Mouse (Mus musculus) heart, embryonic 16.5 days (tissue): Measurements from ENCODE around the gene Nt5c3. TPM values are rescaled to one million over a fixed set of nuclear protein-coding genes. Genes with fewer than 3 reads are reported as not detected.

Experiments
- ATAC-seq: fragments of 200-750 bp; cut with Nextera tagmentation; replicated peaks from 2 replicates; pipeline ENCODE4 v1.8.0; 2017; ENCODE audit warnings: moderate number of reproducible peaks; ENCODE audit not compliant: insufficient read depth, low FRiP score; ENCODE audit errors: extremely low read depth
- H3K27ac ChIP-seq: fragments of 300-500 bp; sonication (generic); 2 replicates; pipeline ENCODE4 v1.5.1; 2014; ENCODE audit warnings: mild to moderate bottlenecking, low read length, control low read depth, moderate library complexity
- H3K27me3 ChIP-seq: fragments of 300-500 bp; sonication (generic); 2 replicates; pipeline ENCODE4 v1.6.1; 2014; ENCODE audit warnings: low read length, mixed read lengths; ENCODE audit not compliant: control insufficient read depth, insufficient read depth
- H3K36me3 ChIP-seq: fragments of 300-500 bp; sonication (generic); 2 replicates; pipeline ENCODE4 v1.6.1; 2014; ENCODE audit not compliant: control insufficient read depth, insufficient read depth
- H3K4me1 ChIP-seq: fragments of 300-500 bp; sonication (generic); 2 replicates; pipeline ENCODE4 v1.6.1; 2014; ENCODE audit warnings: low read length, mixed read lengths; ENCODE audit not compliant: control insufficient read depth, insufficient read depth
- H3K4me2 ChIP-seq: fragments of 300-500 bp; sonication (generic); 2 replicates; pipeline ENCODE4 v1.6.1; 2014; ENCODE audit warnings: low read depth, mild to moderate bottlenecking, control low read depth, low read length
- H3K4me3 ChIP-seq: fragments of 300-500 bp; sonication (generic); 2 replicates; pipeline ENCODE4 v1.5.1; 2014; ENCODE audit warnings: mild to moderate bottlenecking, control low read depth, low read length
- H3K9ac ChIP-seq: fragments of 300-500 bp; sonication (generic); 2 replicates; pipeline ENCODE4 v1.6.1; 2014; ENCODE audit warnings: low read length, control low read depth
- H3K9me3 ChIP-seq: fragments of 300-500 bp; sonication (generic); replicated peaks from 2 replicates; pipeline ENCODE4 v1.6.1; 2016; ENCODE audit warnings: low read length; ENCODE audit not compliant: control insufficient read depth
- WGBS: fragments of 180-500 bp; shearing (Covaris S2); extraction: QIAGEN DNeasy Blood & Tissue Kit; methylation state at CpG from one replicate; pipeline ENCODE4 v1.1.7; 2014; 5-methylcytosine and 5-hydroxymethylcytosine counted together
- polyA plus RNA-seq: library from polyadenylated mRNA; unstranded; fragments of >200 nt; fragmentation: Nextera tagmentation; extraction: Ambion mirVana; gene quantifications from 2 replicates; pipeline ENCODE4 v1.2.1, GENCODE M21; 2015

Nt5c3 gene
- polyA plus RNA-seq: 70.6 and 77.0 TPM in 2 replicates

- Histone ChIP-seq H3K36me3 (no peaks in the 10 kb centered on the region), H3K4me1 (peaks cover 20% of the 10 kb centered on the region), H3K27me3 (no peaks in the 10 kb centered on the region), H3K4me3 (peak within 1 kb of the TSS; percentile 88), H3K9ac (peak within 1 kb of the TSS; percentile 89), H3K9me3 (no peaks in the 10 kb centered on the region), H3K4me2 (peak within 1 kb of the TSS; percentile 64), H3K27ac (peak within 1 kb of the TSS; percentile 78)
- 2% methylated on average over 64 of the region's 64 CpGs for WGBS
- peak; percentile 97 for ATAC-seq
Observed at GRCm38 (mm10) chr6:56923726-56924707, at the start of gene Nt5c3, which contains the start of gene Vmn1r4. Nt5c3 (minus strand) TSS chr6:56923932. Vmn1r4 (plus strand) TSS chr6:56924015.

GRCm38 (mm10) chr6:56969973-56970372, 46.2 kb upstream of the Nt5c3 start, which contains the start of gene Vmn1r5:
Vmn1r5 (plus strand) TSS chr6:56970273.
- Histone ChIP-seq H3K9ac (no peak within 1 kb of the TSS), H3K4me2 (no peak within 1 kb of the TSS), H3K4me3 (no peak within 1 kb of the TSS), H3K9me3 (no peaks in the 10 kb centered on the region), H3K27ac (no peak within 1 kb of the TSS), H3K27me3 (no peaks in the 10 kb centered on the region), H3K36me3 (no peaks in the 10 kb centered on the region), H3K4me1 (no peaks in the 10 kb centered on the region)
- ATAC-seq: no peak

- no peaks in the 10 kb centered on the region for H3K9me3 ChIP-seq
- H3K27me3 ChIP-seq: no peaks in the 10 kb centered on the region
- no peaks in the 10 kb centered on the region for H3K4me1 ChIP-seq
- H3K9ac ChIP-seq: no peak overlapping the region
- H3K4me3 ChIP-seq: no peak overlapping the region
- no peak for ATAC-seq
- H3K36me3 ChIP-seq: no peaks in the 10 kb centered on the region
- WGBS: 62% methylated on average over 5 of the region's 5 CpGs
- no peak overlapping the region for H3K27ac ChIP-seq
- no peak overlapping the region for H3K4me2 ChIP-seq
Observed at GRCm38 (mm10) chr6:56956436-56956835, 32.7 kb upstream of the Nt5c3 start.

- no peak overlapping the region for H3K4me3 ChIP-seq
- no peak overlapping the region for H3K9ac ChIP-seq
- H3K36me3 ChIP-seq: no peaks in the 10 kb centered on the region
- no peaks in the 10 kb centered on the region for H3K27me3 ChIP-seq
- no peak for ATAC-seq
- no peak overlapping the region for H3K27ac ChIP-seq
- WGBS: 77% methylated on average over 4 of the region's 4 CpGs
- no peaks in the 10 kb centered on the region for H3K4me1 ChIP-seq
- no peak overlapping the region for H3K4me2 ChIP-seq
- H3K9me3 ChIP-seq: no peaks in the 10 kb centered on the region
Observed at GRCm38 (mm10) chr6:56934366-56934765, 10.6 kb upstream of the Nt5c3 start.

GRCm38 (mm10) chr6:56932464-56932863, 8.7 kb upstream of the Nt5c3 start:
- H3K27me3 ChIP-seq: no peaks in the 10 kb centered on the region
- no peaks in the 10 kb centered on the region for H3K4me1 ChIP-seq
- H3K9ac ChIP-seq: no peak overlapping the region
- 49% methylated on average over 2 of the region's 2 CpGs for WGBS
- no peak overlapping the region for H3K27ac ChIP-seq
- no peaks in the 10 kb centered on the region for H3K9me3 ChIP-seq
- no peak overlapping the region for H3K4me3 ChIP-seq
- H3K4me2 ChIP-seq: no peak overlapping the region
- ATAC-seq: no peak
- H3K36me3 ChIP-seq: no peaks in the 10 kb centered on the region

GRCm38 (mm10) chr6:56931648-56932415, 8.1 kb upstream of the Nt5c3 start:
- no peaks in the 10 kb centered on the region for H3K9me3 ChIP-seq
- no peaks in the 10 kb centered on the region for H3K27me3 ChIP-seq
- 59% methylated on average over 4 of the region's 4 CpGs for WGBS
- H3K36me3 ChIP-seq: no peaks in the 10 kb centered on the region
- H3K27ac ChIP-seq: no peak overlapping the region
- H3K4me2 ChIP-seq: no peak overlapping the region
- H3K9ac ChIP-seq: no peak overlapping the region
- no peaks in the 10 kb centered on the region for H3K4me1 ChIP-seq
- H3K4me3 ChIP-seq: no peak overlapping the region
- ATAC-seq: no peak

- Histone ChIP-seq H3K36me3 (no peaks in the 10 kb centered on the region), H3K27ac (peak overlapping the region; percentile 78), H3K9ac (peak overlapping the region; percentile 89), H3K4me3 (peak overlapping the region; percentile 88), H3K27me3 (no peaks in the 10 kb centered on the region), H3K4me2 (peak overlapping the region; percentile 64), H3K4me1 (peaks cover 22% of the 10 kb centered on the region), H3K9me3 (no peaks in the 10 kb centered on the region)
- WGBS: under 1% methylated on average over 25 of the region's 25 CpGs
- ATAC-seq: peak; percentile 7; the same call in 1 of the 2 replicates
Observed at GRCm38 (mm10) chr6:56923331-56923725, 404 bp downstream of the Nt5c3 start.

GRCm38 (mm10) chr6:56920222-56921092, 3.3 kb downstream of the Nt5c3 start:
- Histone ChIP-seq H3K36me3 (no peaks in the 10 kb centered on the region), H3K4me1 (peaks cover 34% of the 10 kb centered on the region), H3K27me3 (no peaks in the 10 kb centered on the region), H3K4me2 (peak overlapping the region; percentile 38), H3K9me3 (no peaks in the 10 kb centered on the region), H3K4me3 (no peak overlapping the region), H3K9ac (0 out of 2 replicates have a peak overlapping the region, but pooled peaks have one; percentile 40), H3K27ac (peak overlapping the region; percentile 53)
- WGBS: 25% methylated on average over 12 of the region's 12 CpGs
- no peak for ATAC-seq
